Mouse (Mus musculus) E14TG2a.4 (cell line): ENCODE data around the gene Fras1.

ENCODE experiments used
- H3K27me3 ChIP-seq: 2 replicates; pipeline ENCODE4 v1.6.1; 2014; ENCODE audit warnings: low read length, control low read depth; ENCODE audit not compliant: insufficient read depth
- H3K36me3 ChIP-seq: 2 replicates; pipeline ENCODE4 v1.6.1; 2014; ENCODE audit warnings: low read length, control low read depth; ENCODE audit not compliant: insufficient read depth
- H3K4me1 ChIP-seq: replicated peaks from 2 replicates; pipeline ENCODE4 v1.6.1; 2014; ENCODE audit warnings: low read depth, low read length, control low read depth
- H3K4me3 ChIP-seq: replicated peaks from 2 replicates; pipeline ENCODE4 v1.5.1; 2014; ENCODE audit warnings: mild to moderate bottlenecking, low read length
- H3K9me3 ChIP-seq: 2 replicates; pipeline ENCODE4 v1.6.1; 2014; ENCODE audit warnings: low read length, control low read depth
- CTCF ChIP-seq: conservative IDR thresholded peaks from 2 replicates; pipeline ENCODE4 v1.5.1; 2014; ENCODE audit warnings: low read length
- NANOG ChIP-seq: IDR thresholded peaks from 2 replicates; pipeline ENCODE4 v1.6.1; 2014; ENCODE audit warnings: borderline replicate concordance, low read length, mixed read lengths
- POU5F1 ChIP-seq: IDR thresholded peaks from 2 replicates; pipeline ENCODE4 v1.6.1; 2014; ENCODE audit warnings: low read length, borderline replicate concordance

Fras1 gene

DNA sequence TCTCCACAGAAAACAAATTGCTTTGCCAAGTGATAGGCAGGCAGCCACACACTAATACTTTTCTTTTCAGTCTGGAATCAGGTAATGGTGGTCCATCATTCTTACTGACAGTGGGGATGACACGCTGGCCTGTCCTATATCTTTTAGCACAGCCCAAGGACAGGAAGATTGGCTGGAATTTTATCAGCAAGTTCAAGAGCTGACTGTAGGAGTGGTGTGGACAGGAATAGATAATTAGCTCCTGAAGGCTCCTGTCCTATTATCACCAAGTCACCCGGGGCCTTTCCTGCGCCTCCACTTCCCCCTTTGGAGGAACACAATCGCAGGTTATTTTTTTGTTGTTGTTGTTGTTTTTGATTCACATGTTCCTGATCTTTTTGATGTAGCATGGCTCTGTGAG is 139.6 kb downstream of the Fras1 start:
- H3K27me3 ChIP-seq: no peaks in the 10 kb centered on the region
- no peak for TF ChIP-seq NANOG
- TF ChIP-seq POU5F1: no peak
- TF ChIP-seq CTCF: no peak
- no peaks in the 10 kb centered on the region for H3K36me3 ChIP-seq
- H3K4me3 ChIP-seq: no peak overlapping the region
- peaks cover 7% of the 10 kb centered on the region; the same call in 1 of the 2 replicates for H3K4me1 ChIP-seq
- H3K9me3 ChIP-seq: no peaks in the 10 kb centered on the region

DNA sequence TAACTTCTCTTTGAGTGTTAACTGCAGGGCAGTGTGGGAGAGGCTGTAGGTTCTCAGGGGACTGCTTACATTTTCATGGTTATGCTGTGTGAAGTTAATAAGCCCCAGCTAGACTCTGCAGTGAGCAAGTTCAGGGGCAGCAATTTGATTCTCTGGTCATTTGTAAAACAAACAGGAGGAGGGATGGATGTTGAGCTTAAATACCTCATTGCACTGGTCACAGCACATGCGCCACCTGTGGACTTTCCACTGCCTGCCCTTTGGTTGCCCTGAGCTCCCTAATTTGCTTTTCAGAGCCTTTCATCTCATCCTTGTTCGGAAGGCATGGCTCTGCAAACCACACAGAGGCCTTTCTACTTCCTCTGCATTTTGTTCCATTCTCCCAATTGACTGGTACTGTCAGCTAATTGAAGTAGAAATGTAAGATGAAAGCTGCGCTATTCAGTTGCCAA is 142.1 kb downstream of the Fras1 start:
- Histone ChIP-seq H3K36me3 (no peaks in the 10 kb centered on the region), H3K9me3 (no peaks in the 10 kb centered on the region), H3K27me3 (no peaks in the 10 kb centered on the region), H3K4me1 (peaks cover 3% of the 10 kb centered on the region; the same call in 1 of the 2 replicates), H3K4me3 (no peak overlapping the region)
- TF ChIP-seq NANOG: no peak

DNA sequence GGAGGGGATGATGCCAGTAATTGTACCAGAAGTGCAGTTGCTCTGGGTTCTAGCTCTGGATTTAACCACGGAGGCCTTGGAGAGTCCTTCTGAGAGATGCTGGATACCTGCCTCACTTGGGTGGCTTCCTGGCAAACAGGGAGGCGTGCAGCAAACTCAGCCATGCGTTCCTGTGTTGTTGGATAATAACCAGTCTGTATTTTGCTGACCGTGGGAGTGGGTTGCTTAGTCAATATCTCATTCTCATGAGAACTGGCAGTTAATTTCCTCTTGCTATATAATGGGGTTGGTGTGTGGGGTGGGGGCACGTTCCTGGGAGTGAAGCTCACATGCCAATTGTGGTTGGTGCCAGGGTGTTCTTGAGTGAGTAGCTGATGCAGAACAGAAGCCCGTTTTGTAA is 142.6 kb downstream of the Fras1 start:
- H3K9me3 ChIP-seq: no peaks in the 10 kb centered on the region
- H3K4me3 ChIP-seq: no peak overlapping the region
- TF ChIP-seq NANOG: no peak
- no peak for TF ChIP-seq CTCF
- no peak for TF ChIP-seq POU5F1
- no peaks in the 10 kb centered on the region for H3K4me1 ChIP-seq
- H3K27me3 ChIP-seq: no peaks in the 10 kb centered on the region
- no peaks in the 10 kb centered on the region for H3K36me3 ChIP-seq

DNA sequence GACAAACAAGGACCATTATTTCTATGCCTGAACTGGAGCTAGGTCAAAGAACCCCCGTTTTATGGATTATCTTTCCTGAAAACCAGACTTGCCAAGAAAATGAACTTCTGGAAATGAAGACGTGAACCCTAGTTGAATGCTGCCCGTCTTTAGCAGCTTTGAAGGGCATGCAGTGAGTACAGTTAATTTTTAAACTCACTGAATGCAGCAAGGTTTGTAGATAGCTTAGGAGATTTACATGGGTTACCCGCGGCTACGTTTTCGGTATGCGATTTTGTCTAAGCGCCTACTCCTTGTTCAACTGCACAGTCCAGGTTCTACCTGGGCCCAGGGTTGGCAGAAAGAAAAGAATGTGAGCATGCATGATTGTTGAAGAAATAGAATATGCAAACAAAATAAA is 147.8 kb downstream of the Fras1 start:
- H3K36me3 ChIP-seq: no peaks in the 10 kb centered on the region
- no peak overlapping the region for H3K4me3 ChIP-seq
- H3K27me3 ChIP-seq: no peaks in the 10 kb centered on the region
- TF ChIP-seq NANOG: no peak
- no peaks in the 10 kb centered on the region for H3K4me1 ChIP-seq
- no peaks in the 10 kb centered on the region for H3K9me3 ChIP-seq

DNA sequence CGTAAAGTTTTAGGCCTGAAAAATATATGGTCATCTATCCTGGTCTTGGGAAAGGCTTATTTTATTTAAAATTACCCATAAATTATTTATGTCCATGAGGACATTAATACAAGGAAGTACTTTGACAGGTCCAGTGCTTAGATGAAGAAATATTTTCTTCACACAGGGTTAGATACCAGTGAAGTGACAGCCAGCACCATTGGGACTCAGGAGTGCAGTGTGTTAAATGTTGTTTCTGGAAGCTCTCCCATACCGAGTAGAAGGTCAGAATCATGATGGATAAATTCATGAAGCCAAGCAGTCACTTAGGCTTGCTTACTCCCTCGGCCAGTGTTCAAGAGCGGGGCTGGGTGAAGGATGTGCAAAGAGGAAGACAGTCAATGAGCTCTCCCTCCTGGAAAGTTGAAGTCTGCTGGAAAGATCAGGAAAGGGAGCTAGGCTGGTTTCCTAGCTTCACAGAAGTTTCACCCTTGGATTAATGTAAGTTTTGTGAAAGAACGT is 149.2 kb downstream of the Fras1 start:
- Histone ChIP-seq H3K4me3 (no peak overlapping the region), H3K27me3 (no peaks in the 10 kb centered on the region), H3K36me3 (no peaks in the 10 kb centered on the region), H3K9me3 (no peaks in the 10 kb centered on the region), H3K4me1 (no peaks in the 10 kb centered on the region)
- TF ChIP-seq POU5F1 (no peak), NANOG (no peak), CTCF (no peak)

DNA sequence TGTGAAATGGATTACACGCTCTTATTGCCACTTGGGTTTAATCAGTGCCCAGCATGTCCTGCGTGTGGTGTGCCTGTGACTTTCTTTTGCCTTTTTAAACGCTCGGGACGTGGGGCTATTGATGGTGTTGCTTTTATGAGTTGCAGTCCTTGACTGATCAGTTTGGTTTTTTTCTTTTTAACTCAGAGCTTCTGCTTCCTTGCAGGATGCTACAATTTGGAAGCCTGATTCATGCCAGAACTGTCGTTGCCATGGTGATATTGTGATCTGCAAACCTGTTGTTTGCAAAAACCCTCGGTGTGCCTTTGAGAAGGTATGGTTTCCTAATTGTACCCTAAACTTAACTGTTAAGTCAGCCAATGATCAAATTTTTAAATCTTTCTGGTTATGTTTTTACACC is 154.5 kb downstream of the Fras1 start:
- Histone ChIP-seq H3K4me3 (no peak overlapping the region), H3K27me3 (no peaks in the 10 kb centered on the region), H3K9me3 (no peaks in the 10 kb centered on the region), H3K4me1 (no peaks in the 10 kb centered on the region), H3K36me3 (no peaks in the 10 kb centered on the region)
- TF ChIP-seq NANOG (no peak), CTCF (no peak), POU5F1 (no peak)

DNA sequence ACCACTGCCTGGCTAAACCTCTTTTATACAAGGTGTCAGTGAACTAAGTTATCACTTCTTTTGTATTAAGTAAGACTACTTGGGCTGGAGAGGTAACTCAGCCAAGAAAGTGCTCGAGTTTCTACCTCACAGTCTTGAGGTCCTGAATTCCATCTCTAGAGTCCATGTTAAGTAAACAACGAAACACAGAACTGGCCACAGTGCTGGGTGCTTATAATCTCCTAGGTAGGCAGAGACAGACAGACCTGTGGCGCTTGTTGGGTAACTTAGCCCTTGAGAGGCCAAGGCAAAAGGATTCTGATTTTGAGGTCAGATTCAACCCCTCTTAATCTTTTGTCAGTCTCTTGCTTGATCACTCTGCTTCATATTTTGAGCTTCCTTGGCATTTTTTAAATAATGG is 156.8 kb downstream of the Fras1 start:
- TF ChIP-seq NANOG (no peak), POU5F1 (no peak), CTCF (no peak)

DNA sequence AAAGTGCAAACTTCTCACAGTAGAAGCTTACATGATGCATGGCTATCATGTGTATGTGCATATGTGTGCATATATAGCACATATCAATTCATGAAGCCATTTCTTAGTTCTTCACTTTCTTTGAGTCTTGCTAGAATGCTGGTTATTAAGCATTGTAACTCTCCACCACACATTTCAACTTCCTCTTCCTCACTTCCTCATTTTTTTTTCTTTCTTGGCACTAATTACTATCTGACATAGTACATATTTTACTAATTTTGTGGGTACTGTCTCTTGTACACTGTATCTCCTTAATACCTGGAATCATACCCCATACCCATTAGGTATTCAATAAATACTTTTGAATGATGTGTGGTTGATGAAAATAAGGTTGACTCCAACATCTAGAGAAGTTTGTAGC is 158.2 kb downstream of the Fras1 start:
- Histone ChIP-seq H3K9me3 (no peaks in the 10 kb centered on the region), H3K27me3 (no peaks in the 10 kb centered on the region), H3K36me3 (no peaks in the 10 kb centered on the region), H3K4me3 (no peak overlapping the region), H3K4me1 (no peaks in the 10 kb centered on the region)
- TF ChIP-seq CTCF: no peak
- no peak for TF ChIP-seq NANOG
- no peak for TF ChIP-seq POU5F1

More for the DNA sequence above, 156.8 kb downstream of the Fras1 start:
- Histone ChIP-seq H3K4me3 (no peak overlapping the region), H3K4me1 (no peaks in the 10 kb centered on the region), H3K9me3 (no peaks in the 10 kb centered on the region), H3K36me3 (no peaks in the 10 kb centered on the region), H3K27me3 (no peaks in the 10 kb centered on the region)

DNA sequence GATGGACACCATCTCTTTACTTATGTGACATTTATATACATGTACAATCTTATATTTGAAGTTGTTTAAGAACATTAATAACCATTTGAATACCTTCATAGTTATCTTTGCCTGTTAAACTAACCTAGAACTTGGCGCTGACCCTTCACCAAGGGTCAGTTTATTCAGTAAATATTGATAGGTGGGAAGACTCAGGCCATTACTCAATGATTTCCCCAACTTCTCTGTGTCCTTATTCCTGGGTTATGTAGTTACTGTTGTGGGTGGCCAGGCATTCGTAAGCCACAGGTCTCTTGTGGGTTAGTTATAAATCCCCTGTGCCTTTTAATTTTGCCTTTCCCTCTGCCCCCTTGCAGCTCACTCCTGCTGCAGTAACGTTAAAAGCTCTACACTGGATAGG is 162.8 kb downstream of the Fras1 start:
- Histone ChIP-seq H3K4me1 (no peaks in the 10 kb centered on the region), H3K27me3 (no peaks in the 10 kb centered on the region), H3K4me3 (no peak overlapping the region), H3K9me3 (no peaks in the 10 kb centered on the region), H3K36me3 (no peaks in the 10 kb centered on the region)
- TF ChIP-seq NANOG (no peak), CTCF (no peak), POU5F1 (no peak)

DNA sequence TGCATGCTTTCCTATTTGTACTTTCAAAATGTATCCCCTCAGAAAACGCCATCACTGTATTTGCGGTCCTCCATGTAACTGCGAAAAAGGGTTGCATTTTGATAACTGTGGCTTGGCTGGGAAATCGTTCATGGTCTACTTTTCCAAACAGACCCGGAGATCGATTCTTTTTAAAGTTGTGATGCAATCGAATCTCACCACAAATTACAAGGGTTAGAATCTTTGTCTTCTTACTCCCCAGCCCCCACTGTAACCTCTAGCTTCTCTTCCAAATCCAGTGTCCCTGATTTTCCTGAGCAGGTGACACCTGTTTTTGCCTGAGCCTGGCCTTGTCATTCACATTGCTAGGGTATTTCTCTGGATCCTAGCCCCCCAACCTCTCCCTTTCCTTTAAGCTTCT is 163.2 kb downstream of the Fras1 start:
- Histone ChIP-seq H3K27me3 (no peaks in the 10 kb centered on the region), H3K4me1 (no peaks in the 10 kb centered on the region), H3K4me3 (no peak overlapping the region), H3K36me3 (no peaks in the 10 kb centered on the region), H3K9me3 (no peaks in the 10 kb centered on the region)
- no peak for TF ChIP-seq POU5F1
- no peak for TF ChIP-seq NANOG
